Mouse (Mus musculus) ES-Bruce4 (cell line): Measurements from ENCODE around the gene Hat1.

ENCODE experiments used
- CTCF ChIP-seq: IDR thresholded peaks from one replicate; pipeline ENCODE4 v1.8.1; 2011; ENCODE audit warnings: low read depth, low read length
- EP300 ChIP-seq: IDR thresholded peaks from 2 replicates; pipeline ENCODE4 v1.6.1; 2011; ENCODE audit warnings: low read depth, low read length; ENCODE audit not compliant: insufficient read depth
- POLR2A ChIP-seq: IDR thresholded peaks from one replicate; pipeline ENCODE4 v1.8.1; 2011; ENCODE audit warnings: low read length; ENCODE audit not compliant: insufficient read depth

DNA sequence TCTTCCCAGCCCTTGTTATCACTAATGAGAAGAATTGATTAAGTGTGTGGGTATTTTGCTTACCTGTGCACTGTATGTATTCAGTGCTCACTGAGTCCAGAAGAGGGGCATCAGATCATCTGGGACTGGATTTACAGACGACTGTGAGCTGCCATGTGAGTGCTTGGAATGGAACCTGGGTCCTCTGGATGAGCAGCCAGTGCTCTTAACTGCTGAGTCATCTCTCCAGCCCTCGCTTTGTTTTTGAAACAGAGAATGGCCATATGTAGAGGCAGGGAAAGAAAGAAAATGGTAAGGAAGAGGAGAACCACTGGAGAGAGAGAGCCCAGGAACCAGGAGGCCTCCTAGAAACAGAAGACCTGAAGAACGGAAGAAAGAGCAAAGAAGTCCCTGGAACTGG is 73.8 kb downstream of the Hat1 start:
- TF ChIP-seq POLR2A (no peak), CTCF (no peak), EP300 (no peak)
